ENCODE assay signal across 10 mouse cellular contexts in genomic region chr9:56774231-56774630, GRCm38 (mm10). TPM values are rescaled to one million over a fixed set of nuclear protein-coding genes. Genes with fewer than 3 reads are reported as not detected.
DNase-seq lines count a peak whose midpoint lies in the region; ATAC-seq and TF ChIP-seq lines count a peak whose summit lies in the region.
"Had no signal": no experiment of that assay in that cellular context is flagged by ENCODE, and none has a peak within 500 bp of the region (broad histone marks: within the 10 kb centered on the region; RNA-seq: fewer than 3 reads in every experiment).

No protein-coding gene starts in this region.

- DNase-seq in hindbrain, embryonic 14.5 days (ENCODE audit: low spot score) = peak; percentile 67
- DNase-seq in CH12.LX (ENCODE audit: extremely low read depth) = peak; percentile 35
- peak; percentile 2 for DNase-seq in fibroblast of lung, adult 2 months (ENCODE audit: low read depth)
- peak; percentile 67 for DNase-seq in kidney, postnatal 10 days
- peak; percentile 75 for DNase-seq in midbrain, postnatal 0 days (ENCODE audit: low spot score)
- peak; percentile 41 to 51 for DNase-seq in thymus, postnatal 36 days

- H3K27ac ChIP-seq in hindbrain, embryonic 14.5 days = no peak overlapping the region
- no peak overlapping the region for H3K27ac ChIP-seq in hindbrain, embryonic 13.5 days
- H3K27ac ChIP-seq in CH12.LX (ENCODE audit: insufficient read depth, low read depth) = no peak overlapping the region
- H3K27ac ChIP-seq in bone marrow, adult 2 months (ENCODE audit: control insufficient read depth, insufficient read depth, low read depth, low read length, poor library complexity) = no peak overlapping the region
- no peak overlapping the region for H3K27ac ChIP-seq in midbrain, postnatal 0 days (ENCODE audit: low read depth, low read length)
- H3K27ac ChIP-seq: embryonic facial prominence, embryonic 12.5 days; limb, embryonic 12.5 days had no signal

- in situ Hi-C loops in CH12.LX (cut with MboI; ENCODE audit: low pct_ligation_motif_present, low pct_unique_long_range_greater_than_20kb, low sequenced_read_pairs) = no loop called here

- H3K79me2 ChIP-seq in CH12.LX (replicated peaks; ENCODE audit: control insufficient read depth, extremely low read depth, insufficient read depth, poor library complexity, severe bottlenecking) = no peaks in the 10 kb centered on the region

- no peak overlapping the region for H3K4me3 ChIP-seq in hindbrain, embryonic 14.5 days (replicated peaks; ENCODE audit: low read length)
- H3K4me3 ChIP-seq in hindbrain, embryonic 13.5 days = no peak overlapping the region
- no peak overlapping the region for H3K4me3 ChIP-seq in CH12.LX (replicated peaks in 1 of 3; ENCODE audit: low read depth in 2 of 3, low read length in 2 of 3, poor library complexity in 1 of 3)
- H3K4me3 ChIP-seq in bone marrow, adult 2 months (replicated peaks; ENCODE audit: control insufficient read depth, low read depth, low read length) = no peak overlapping the region
- H3K4me3 ChIP-seq in midbrain, postnatal 0 days (ENCODE audit: low read depth, low read length) = no peak overlapping the region
- H3K4me3 ChIP-seq: embryonic facial prominence, embryonic 12.5 days; limb, embryonic 12.5 days had no signal

- H3K9me3 ChIP-seq in hindbrain, embryonic 14.5 days (ENCODE audit: control insufficient read depth, low read length) = no peaks in the 10 kb centered on the region
- H3K9me3 ChIP-seq in hindbrain, embryonic 13.5 days = no peaks in the 10 kb centered on the region
- no peaks in the 10 kb centered on the region for H3K9me3 ChIP-seq in CH12.LX (replicated peaks; ENCODE audit: low read length)
- H3K9me3 ChIP-seq in midbrain, postnatal 0 days (ENCODE audit: low read length) = no peaks in the 10 kb centered on the region
- H3K9me3 ChIP-seq: embryonic facial prominence, embryonic 12.5 days; limb, embryonic 12.5 days had no signal

- H3K4me1 ChIP-seq in hindbrain, embryonic 14.5 days (replicated peaks; ENCODE audit: control insufficient read depth, insufficient read depth, low read length) = peaks cover 11% of the 10 kb centered on the region
- peaks cover 33% of the 10 kb centered on the region for H3K4me1 ChIP-seq in hindbrain, embryonic 13.5 days (replicated peaks)
- no peaks in the 10 kb centered on the region for H3K4me1 ChIP-seq in CH12.LX (ENCODE audit: control insufficient read depth in 1 of 2, insufficient read depth in 2 of 2)
- H3K4me1 ChIP-seq in bone marrow, adult 2 months (ENCODE audit: control insufficient read depth, insufficient read depth, low read length) = no peaks in the 10 kb centered on the region
- peaks cover 16% of the 10 kb centered on the region for H3K4me1 ChIP-seq in midbrain, postnatal 0 days (ENCODE audit: insufficient read depth, low read length)

- TF ChIP-seq RAD21 in CH12.LX (IDR thresholded peaks at IDR 0.05; ENCODE audit: low read depth, low read length) = peak; percentile 38

- dilution Hi-C loops in CH12.LX (cut with MboI; ENCODE audit: extremely low pct_ligation_motif_present, extremely low pct_unique_long_range_greater_than_20kb, low sequenced_read_pairs) = no loop called here

- no peaks in the 10 kb centered on the region for H3K27me3 ChIP-seq in hindbrain, embryonic 14.5 days (ENCODE audit: control insufficient read depth, insufficient read depth, low read length)
- H3K27me3 ChIP-seq in hindbrain, embryonic 13.5 days = peaks cover 10% of the 10 kb centered on the region; the same call in 1 of the 2 replicates
- H3K27me3 ChIP-seq in CH12.LX (replicated peaks) = peaks cover 85% of the 10 kb centered on the region
- no peaks in the 10 kb centered on the region for H3K27me3 ChIP-seq in midbrain, postnatal 0 days (ENCODE audit: insufficient read depth, low read length)
- H3K27me3 ChIP-seq: embryonic facial prominence, embryonic 12.5 days had no signal

- peak; percentile 72 to 77 for TF ChIP-seq CTCF in CH12.LX (conservative IDR thresholded peaks at IDR 0.05 in 1 of 2, IDR thresholded peaks at IDR 0.05 in 1 of 2; ENCODE audit: low read depth in 2 of 2, low read length in 2 of 2)
- TF ChIP-seq CTCF in bone marrow, adult 2 months (IDR thresholded peaks at IDR 0.05; ENCODE audit: control insufficient read depth, insufficient read depth, low read length) = peak; percentile 59; the same call in 1 of the 2 replicates
- peak; percentile 85 for TF ChIP-seq CTCF in midbrain, postnatal 0 days (IDR thresholded peaks at IDR 0.05)

- no peak overlapping the region for H3K4me2 ChIP-seq in hindbrain, embryonic 14.5 days (replicated peaks)
- H3K4me2 ChIP-seq in hindbrain, embryonic 13.5 days = no peak overlapping the region
- H3K4me2 ChIP-seq in CH12.LX (ENCODE audit: insufficient read depth, low read depth, poor library complexity, severe bottlenecking) = no peak overlapping the region
- H3K4me2 ChIP-seq in midbrain, postnatal 0 days (ENCODE audit: low read depth, low read length, poor library complexity, severe bottlenecking) = no peak overlapping the region
- H3K4me2 ChIP-seq: embryonic facial prominence, embryonic 12.5 days; limb, embryonic 12.5 days had no signal

- H3K9ac ChIP-seq in hindbrain, embryonic 14.5 days = no peak overlapping the region
- H3K9ac ChIP-seq in hindbrain, embryonic 13.5 days = no peak overlapping the region
- H3K9ac ChIP-seq in CH12.LX (ENCODE audit: insufficient read depth, low read depth) = no peak overlapping the region
- H3K9ac ChIP-seq in midbrain, postnatal 0 days (replicated peaks; ENCODE audit: low read length, poor library complexity, severe bottlenecking) = no peak overlapping the region
- H3K9ac ChIP-seq: embryonic facial prominence, embryonic 12.5 days; limb, embryonic 12.5 days had no signal

- TF ChIP-seq EP300 in CH12.LX (IDR thresholded peaks at IDR 0.05; ENCODE audit: low read length) = no peak

- no peak for TF ChIP-seq POLR2A in CH12.LX (IDR thresholded peaks at IDR 0.05; ENCODE audit: low read depth, low read length)
- no peak for TF ChIP-seq POLR2A in bone marrow, adult 2 months (IDR thresholded peaks at IDR 0.05; ENCODE audit: borderline replicate concordance, control insufficient read depth, low read depth, low read length)

- H3K36me3 ChIP-seq in hindbrain, embryonic 14.5 days (replicated peaks; ENCODE audit: control insufficient read depth, insufficient read depth) = no peaks in the 10 kb centered on the region
- no peaks in the 10 kb centered on the region for H3K36me3 ChIP-seq in hindbrain, embryonic 13.5 days
- H3K36me3 ChIP-seq in CH12.LX (replicated peaks in 1 of 2; ENCODE audit: control insufficient read depth in 1 of 2, insufficient read depth in 1 of 2, low read length in 1 of 2) = no peaks in the 10 kb centered on the region
- H3K36me3 ChIP-seq in midbrain, postnatal 0 days (ENCODE audit: insufficient read depth, low read length) = no peaks in the 10 kb centered on the region
- H3K36me3 ChIP-seq: embryonic facial prominence, embryonic 12.5 days; limb, embryonic 12.5 days had no signal

- ATAC-seq in hindbrain, embryonic 14.5 days (ENCODE audit: low FRiP score) = peak; percentile 31; the same call in 1 of the 2 replicates
- ATAC-seq in hindbrain, embryonic 13.5 days (ENCODE audit: low FRiP score) = no peak
- no peak for ATAC-seq in midbrain, postnatal 0 days (ENCODE audit: low FRiP score)

- WGBS in hindbrain, embryonic 14.5 days = 44% methylated on average over 6 of the region's 6 CpGs
- WGBS in hindbrain, embryonic 13.5 days = 53% methylated on average over 6 of the region's 6 CpGs
- WGBS in bone marrow, adult 2 months = 31% methylated on average over 6 of the region's 6 CpGs
- WGBS in midbrain, postnatal 0 days = 53% methylated on average over 6 of the region's 6 CpGs

TF ChIP-seq in CH12.LX, 34 proteins besides CTCF, POLR2A, EP300 and RAD21:
- TF ChIP-seq BHLHE40 (IDR thresholded peaks at IDR 0.05; ENCODE audit: low read depth, low read length) (no peak), ZNF384 (IDR thresholded peaks at IDR 0.05; ENCODE audit: low read depth, low read length) (no peak), RCOR1 (conservative IDR thresholded peaks at IDR 0.05; ENCODE audit: low read depth, low read length) (no peak), SMC3 (IDR thresholded peaks at IDR 0.05; ENCODE audit: low read depth, low read length) (peak; percentile 45), JUN (IDR thresholded peaks at IDR 0.05; ENCODE audit: insufficient read depth, low read depth, low read length) (no peak), ZKSCAN1 (IDR thresholded peaks at IDR 0.05; ENCODE audit: borderline replicate concordance, low read depth, low read length) (no peak), ELF1 (IDR thresholded peaks at IDR 0.05; ENCODE audit: low read depth, low read length) (peak; percentile 73), ZC3H11A (IDR thresholded peaks at IDR 0.05; ENCODE audit: low read depth, low read length) (no peak), GABPA (IDR thresholded peaks at IDR 0.05; ENCODE audit: insufficient replicate concordance, low read depth, low read length) (no peak), E2F4 (IDR thresholded peaks at IDR 0.05; ENCODE audit: insufficient replicate concordance, low read depth, low read length) (no peak)
TF ChIP-seq in CH12.LX: peak in this region for 2.

RNA-seq across cellular contexts. Expression of gene Lingo1, which starts 22.0 kb away (rescaled TPM):
- polyA plus RNA-seq in hindbrain, embryonic 14.5 days (2014; fragmentation: Nextera tagmentation; extraction: Ambion mirVana) = 57.3 and 65.9 TPM in 2 replicates
- polyA plus RNA-seq in hindbrain, embryonic 13.5 days (2015; fragmentation: Nextera tagmentation; extraction: Ambion mirVana) = 48.9 and 50.4 TPM in 2 replicates
- total RNA-seq in CH12.LX (2012; rRNA removed) (not detected in 2 replicates), CH12.LX (2014; rRNA removed) (not detected in 2 replicates)
- polyA plus RNA-seq in CH12.LX (2012; ENCODE audit: insufficient read length, low read depth) = not detected in 2 replicates
- 0.87 TPM in 1 of 2 replicates, not detected in the other for polyA plus RNA-seq in bone marrow, adult 2 months (2011; ENCODE audit: insufficient read depth, insufficient read length, low replicate concordance, missing spikeins)
- total RNA-seq in midbrain, postnatal 0 days (2014; rRNA removed) = 145 and 192 TPM in 2 replicates
- polyA plus RNA-seq in midbrain, postnatal 0 days (2015; fragmentation: Nextera tagmentation; extraction: Ambion mirVana) = 110 and 114 TPM in 2 replicates

Comparison
In these comparisons a context has a peak if more than half of its experiments do, and no peak if none do; other contexts are left out.
1. DNase-seq: peak in every context shown above with its lines; median percentile 75 in midbrain, postnatal 0 days; 67 in hindbrain, embryonic 14.5 days; 67 in kidney, postnatal 10 days; 46 in thymus, postnatal 36 days; 35 in CH12.LX; 2 in fibroblast of lung, adult 2 months.
2. RNA of gene Lingo1, which starts 22.0 kb away (polyA plus RNA-seq): 110 to 114 TPM in midbrain, postnatal 0 days, 57.3 to 65.9 TPM in hindbrain, embryonic 14.5 days and 48.9 to 50.4 TPM in hindbrain, embryonic 13.5 days; 0.87 TPM in bone marrow, adult 2 months and not detected in CH12.LX; every median in the first group is over 10 times any median in the second.
3. Peak in every context shown above with its lines, with median percentiles within 50 percentile points of each other: CTCF ChIP-seq.